Mouse (Mus musculus) WW6 (cell line): ENCODE measurements around the gene Slc34a3.
A peak's percentile ranks its signal among the peaks of the same experiment; 100 is the strongest.

Experiments used
- DNase-seq: peaks from one replicate; pipeline ENCODE4 v3.0.0-alpha.2; 2013; ENCODE audit warnings: low read depth, low spot score

Slc34a3 gene

DNA sequence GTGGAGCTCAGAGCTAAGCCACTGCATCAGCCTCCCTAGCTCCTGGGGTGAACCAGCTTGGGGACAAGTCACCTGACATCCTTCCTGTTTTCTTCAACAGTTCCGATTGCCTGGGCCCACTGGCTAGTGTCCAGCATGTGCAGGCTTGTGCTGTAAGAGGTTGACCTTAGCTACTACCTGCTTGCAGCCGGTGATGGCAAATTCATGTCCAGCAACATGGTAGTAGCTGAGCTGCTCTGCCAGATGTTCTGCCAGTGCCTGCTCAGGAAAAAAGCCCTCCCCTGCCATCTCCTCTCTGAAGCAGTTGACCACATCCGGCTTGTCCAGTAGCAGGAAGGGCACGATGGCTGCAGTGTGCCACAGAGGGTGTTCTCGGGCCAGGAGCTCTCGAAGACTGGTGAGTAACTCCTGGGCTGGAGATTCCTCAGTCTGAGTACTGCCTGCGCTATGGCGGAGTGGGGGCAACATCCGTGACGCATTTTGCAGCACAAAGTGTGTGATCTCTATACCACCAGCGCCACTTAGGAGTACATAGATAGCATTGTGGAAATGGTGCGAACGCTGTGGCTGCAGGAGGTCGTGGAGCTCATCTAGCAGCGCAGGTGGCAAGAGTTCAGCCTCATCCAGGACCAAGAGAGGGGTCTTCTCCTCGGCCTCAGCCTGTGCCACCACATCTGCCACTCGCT, 39.5 kb downstream of the Slc34a3 start:
- DNase-seq, result no peak

DNA sequence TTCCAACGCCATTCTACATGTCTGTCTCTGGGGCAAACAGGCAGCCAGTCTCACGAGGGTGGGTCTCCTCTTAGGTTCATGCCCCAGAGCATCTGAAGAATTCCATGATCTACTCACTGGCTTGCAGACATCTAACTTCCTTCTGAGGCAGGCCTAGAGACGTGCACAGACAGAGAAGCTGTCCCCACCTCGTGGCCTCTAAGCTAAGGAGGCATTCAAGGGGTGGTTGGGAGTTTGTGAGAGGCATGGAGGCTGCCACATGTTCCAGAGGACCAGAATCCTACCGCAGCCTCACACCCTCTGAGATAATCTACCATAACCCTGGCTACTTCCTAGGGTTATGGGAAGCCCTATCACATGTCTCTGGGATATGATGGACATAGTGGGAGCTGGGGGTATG, 40.2 kb downstream of the Slc34a3 start:
- no peak for DNase-seq

DNA sequence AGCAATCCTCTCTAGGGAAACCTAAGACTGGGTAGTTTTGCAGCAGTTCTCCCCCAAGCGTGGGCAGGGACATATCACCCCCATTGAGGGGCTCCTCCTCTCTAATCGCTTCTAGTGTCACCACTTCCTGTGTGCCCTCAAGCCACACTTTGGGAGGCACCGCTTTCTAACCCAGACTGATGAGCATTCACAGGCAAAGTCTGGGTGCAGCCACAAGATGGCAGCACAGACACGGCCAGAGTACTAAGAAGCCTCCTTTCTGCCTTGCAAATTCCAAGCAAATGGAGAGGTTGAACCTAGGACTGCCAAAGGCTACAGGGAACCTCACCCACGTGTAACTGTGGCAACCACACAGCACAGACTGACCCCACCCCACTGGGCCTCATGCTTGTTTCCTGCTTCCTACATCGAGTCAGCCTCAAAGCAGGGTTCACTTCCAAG, 40.8 kb downstream of the Slc34a3 start:
- DNase-seq, result peak; percentile 84

DNA sequence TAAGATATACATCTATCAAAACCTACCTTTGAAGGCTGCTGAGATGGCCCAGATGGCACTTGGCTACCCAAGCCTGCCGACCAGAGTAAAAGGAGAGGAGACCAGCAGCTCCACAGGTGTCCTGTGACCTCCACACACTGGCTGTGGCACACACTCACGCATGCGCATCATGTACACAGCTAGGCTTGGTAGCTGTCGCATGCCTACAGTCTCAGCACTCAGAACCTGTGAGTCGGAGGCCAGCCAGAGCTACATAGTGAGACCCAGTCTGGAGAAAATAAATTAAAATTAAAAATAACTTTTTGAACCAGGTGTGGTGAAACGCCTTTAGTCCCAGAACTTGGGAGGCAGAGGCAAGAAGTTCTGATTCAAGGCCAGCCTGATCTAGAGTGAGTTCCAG, 46.3 kb downstream of the Slc34a3 start:
- no peak for DNase-seq

DNA sequence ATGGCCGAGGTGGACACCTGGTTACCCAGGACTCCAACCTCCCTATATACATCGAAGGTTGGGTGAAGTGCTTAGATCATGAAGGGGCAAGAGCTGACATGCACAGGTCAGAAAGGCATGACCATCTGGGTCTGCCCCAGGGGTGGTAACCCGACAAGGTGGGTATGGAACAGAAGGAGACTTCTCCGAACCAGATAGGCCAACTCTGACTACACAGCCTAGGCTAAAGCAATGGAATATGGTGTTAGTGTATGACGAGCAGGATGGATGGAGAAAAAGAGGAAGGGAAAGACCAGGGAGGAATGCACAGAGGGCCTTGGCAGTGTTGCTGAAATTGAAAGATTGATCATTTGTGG, 47.6 kb downstream of the Slc34a3 start:
- no peak for DNase-seq

DNA sequence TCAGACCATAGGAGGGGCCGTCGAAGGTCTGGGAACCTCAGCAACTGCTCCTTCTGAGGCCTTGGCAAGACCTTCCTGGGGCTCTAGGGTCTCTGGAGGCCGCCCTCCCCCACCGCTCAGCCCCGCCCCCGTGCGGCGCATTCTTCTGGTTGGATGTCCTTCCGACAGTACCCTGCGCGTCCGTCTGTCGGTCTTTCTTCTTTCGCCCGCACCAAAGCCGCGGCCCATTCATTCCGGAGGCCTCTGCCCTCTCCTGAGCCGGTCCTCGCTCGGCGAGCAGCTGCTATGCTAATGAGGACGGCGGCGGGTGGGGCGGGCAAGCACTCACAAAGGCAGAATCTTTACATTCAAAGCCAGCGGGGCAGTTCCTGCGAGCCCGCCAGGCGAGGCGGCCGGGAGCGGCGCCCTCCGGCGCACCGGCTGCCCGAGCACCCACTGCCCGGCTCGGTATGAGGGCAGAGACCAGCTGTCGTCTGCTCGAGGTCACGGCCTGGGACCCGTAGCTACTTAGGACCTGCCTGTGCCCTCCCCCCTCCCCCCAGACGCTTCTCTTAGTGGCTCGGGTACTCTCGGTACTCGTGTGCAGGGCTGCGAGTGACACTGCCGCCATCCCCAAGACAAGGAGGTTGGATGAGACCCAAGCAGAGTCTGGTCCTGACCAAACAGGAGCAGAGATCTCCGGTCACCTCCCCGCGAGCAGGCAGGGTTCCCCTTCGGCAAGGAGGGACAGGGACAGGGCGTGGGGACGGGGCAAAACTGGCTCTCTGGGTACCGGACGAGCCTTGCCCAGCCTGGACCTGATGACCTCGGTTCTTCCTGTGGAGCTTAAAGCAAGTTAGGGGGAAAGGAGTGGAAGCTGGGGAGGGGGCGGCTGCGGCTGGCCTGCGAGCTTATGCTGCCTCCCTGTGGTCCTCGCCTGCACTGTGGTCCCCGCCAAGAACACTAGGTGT, 48.3 kb downstream of the Slc34a3 start:
- DNase-seq, result no peak

DNA sequence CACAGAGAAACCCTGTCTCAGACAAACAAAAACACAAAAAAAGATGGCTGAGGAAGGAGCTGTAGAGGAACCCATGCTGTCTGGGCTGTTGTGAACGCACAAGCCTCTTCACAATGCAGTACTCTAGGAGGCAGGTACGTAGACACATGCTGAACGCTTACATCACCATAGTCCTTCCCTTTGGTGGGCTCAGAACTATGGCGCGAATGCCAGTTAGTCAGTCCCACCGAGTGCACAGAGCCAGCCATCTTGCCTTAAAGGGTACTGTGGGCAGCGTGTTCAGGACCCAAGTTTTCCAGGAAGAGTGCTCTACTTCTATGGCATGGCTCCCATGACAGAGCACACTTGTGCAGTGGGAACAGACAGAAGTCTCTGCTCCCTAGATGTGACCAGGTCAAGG, 49.7 kb downstream of the Slc34a3 start:
- no peak for DNase-seq

DNA sequence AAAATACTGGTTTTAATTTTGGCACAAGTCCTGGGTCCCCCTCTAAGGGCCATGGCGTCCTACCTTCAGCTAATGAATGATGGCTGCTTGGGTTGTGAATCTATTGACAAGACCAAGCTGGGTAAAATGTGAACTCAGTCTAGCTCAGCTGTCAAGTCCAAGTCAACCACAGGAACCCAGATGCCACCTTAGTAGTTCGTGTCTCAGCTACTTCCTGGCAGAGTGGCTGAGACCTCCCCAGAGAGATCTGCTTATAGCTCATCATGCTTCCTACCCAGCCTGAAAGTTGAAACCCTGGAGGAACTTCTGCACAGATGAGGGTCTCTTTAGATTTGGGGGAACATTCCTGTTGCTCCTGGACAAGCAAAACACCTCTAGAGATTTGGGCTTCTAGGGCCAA, 50.8 kb downstream of the Slc34a3 start:
- no peak for DNase-seq

DNA sequence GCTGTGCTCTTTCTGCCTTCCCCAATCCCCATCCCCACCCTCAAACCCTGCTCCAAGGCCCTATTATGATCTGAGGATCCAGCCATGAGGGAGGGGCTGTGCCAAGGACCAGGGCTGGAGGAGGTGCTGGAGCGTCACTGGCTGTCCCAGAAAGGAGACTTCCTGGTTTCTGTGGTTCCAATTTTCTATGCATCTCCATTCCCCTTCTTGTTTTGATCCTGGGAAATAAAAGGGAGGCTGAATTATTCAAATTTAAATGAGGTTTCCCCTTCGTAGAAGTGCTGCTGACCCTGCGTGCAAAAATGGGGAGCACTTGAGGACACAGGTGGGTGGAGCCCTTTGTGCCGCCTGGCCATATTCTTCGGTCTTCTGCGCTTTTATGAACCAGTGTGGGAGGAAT, 51.5 kb downstream of the Slc34a3 start:
- DNase-seq, result no peak

DNA sequence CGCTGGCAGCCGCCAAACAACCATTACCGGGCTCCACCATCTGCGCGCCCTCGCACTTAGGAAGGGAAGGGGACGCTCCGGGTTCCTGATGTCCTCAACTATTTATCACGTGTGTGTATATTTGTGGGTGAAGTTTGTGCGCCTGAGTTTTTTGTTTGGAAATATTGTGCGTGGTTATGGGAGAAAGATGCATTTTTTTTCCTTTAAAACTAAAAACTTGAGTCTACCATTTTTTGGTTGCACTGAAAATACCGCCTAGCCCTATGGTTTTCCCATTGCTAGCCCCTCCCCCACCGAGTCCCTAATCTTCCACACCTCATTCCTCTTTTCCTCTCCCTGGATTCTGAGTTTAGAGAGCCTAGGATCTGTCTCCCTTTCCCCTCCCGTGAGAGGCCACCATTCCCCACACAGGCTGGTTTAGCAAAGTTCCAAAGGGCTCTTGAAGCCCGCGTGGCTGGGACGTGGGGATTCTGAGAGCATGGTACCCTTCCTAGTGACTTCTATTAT, 52.2 kb downstream of the Slc34a3 start:
- no peak for DNase-seq

DNA sequence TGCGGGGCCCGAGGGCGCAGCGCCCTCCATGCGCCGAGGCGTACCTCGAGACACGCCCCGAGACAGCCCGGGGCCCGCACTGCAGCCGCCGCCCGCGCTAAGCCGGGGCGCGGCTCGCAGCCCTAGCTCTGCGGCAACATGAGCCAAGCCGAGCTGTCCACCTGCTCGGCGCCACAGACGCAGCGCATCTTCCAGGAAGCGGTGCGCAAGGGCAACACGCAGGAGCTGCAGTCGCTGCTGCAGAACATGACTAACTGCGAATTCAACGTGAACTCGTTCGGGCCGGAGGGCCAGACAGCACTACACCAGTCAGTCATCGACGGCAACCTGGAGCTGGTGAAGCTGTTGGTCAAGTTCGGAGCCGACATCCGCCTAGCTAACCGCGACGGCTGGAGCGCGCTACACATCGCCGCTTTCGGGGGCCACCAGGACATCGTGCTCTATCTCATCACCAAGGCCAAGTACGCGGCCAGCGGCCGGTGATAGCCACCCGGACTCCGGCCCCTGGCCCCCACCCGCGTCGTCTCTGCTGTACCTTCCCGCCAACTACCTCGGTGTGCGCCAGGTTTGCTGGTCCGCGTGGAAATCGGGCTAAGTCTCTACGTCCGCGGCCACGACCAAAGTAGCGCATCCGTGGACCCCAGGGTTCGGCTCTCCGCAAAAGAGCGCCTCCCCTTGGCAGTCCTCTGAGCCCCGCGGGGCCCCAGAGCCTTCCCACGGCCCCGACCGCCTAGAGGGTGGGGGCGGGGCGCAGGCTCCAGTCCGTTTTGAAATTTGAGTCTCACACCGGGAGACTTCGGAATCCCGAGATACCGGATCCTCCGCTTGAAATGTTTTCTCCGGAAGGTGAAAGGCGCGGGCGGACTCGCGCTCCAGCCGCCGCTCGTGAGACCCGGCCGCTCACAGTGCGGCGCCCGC, 52.9 kb downstream of the Slc34a3 start:
- DNase-seq, result no peak

DNA sequence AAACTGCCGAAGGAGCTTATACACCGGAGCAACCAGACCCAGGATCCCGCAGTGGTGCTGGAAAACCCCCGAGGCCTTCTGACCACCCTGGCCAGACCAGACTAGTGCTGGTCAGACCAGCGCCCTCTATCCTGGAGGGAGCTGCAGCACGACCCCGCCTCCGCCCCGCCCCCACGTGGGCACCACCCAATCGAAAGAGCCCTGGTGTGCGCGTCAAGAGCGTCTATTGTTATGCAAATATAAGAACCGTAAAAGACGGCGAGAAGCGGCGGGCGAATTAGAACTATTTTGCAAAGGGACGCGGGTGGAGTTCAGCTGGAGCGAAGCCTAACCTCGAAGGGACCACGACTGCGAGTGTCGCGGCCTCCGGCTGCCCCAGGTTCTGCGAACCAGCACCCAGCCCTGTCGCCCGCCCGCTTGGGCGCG, 53.7 kb downstream of the Slc34a3 start, which contains the start of gene Nrarp:
TSS of gene Nrarp (plus strand) at position 281 of the 426 bp plus-strand sequence.
- DNase-seq, result peak; percentile 83

DNA sequence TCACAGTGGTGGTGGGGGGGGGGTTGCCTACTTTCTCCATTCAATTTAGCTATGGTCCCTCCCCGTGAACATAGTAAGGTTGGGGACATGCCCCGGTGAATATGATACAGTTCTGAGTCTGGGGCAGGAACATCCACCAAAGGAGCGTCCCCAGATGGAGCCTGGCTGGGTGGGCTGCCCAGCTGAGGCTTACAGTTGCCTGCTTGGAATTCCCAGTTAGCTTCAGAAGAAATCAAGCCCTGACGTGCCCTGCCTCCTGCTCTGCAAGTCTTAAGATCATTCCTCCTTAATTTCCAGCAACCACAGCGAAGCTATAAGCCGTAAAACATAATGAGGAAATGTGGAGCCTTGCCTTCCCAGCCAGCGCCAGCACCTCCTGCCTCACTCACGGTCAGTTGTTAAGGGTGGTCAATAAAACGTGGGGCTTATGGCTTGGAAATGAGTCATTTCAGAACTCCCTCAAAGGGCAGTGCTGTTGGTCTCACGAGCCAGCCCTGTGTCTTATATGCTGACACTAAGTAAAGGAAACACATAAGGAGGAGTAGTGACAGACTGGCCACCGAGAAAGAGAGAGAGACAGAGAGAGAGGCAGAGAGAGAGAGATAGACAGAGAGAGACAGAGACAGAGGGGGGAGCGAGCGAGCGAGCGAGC, 54.5 kb downstream of the Slc34a3 start:
- DNase-seq, result no peak
